Mouse (Mus musculus): ENCODE results near the gene Klhl11.
A peak's percentile ranks its signal among the peaks of the same experiment; 100 is the strongest.

Gene Klhl11

DNA sequence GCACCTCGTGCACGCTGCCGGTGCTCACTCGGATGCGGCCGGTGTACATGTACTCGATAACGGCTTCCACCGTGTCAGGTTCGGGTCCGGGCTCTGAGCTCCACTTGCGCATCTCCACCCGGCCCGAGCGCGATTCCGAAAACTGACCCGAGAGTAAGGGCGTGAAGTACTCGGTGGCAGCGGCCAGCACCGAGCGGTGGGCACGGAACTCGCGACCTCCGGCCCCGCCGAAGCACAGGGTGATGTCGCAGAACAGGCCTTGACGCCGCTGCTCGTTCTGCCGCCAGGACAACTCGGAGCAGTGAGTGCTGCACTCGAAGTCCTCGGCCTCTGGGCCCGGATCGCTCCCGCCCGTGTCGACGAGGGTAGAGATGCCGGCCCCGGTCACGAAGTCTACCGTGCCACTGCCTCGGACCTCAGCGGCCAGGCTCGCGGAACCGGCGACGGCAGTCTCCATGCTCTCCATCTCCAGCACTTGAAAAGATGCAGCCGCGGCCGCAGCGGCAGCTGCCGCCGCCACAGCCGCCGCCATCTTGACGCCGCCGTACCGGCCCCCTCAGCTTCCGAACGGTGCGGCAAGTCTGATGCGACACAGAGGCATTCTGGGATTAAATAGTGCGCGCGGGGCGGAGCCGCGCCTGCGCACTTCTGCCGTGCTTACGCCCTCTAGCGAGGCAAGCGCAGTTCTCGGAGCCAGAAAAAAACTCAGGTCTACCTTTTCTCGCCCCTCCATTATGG, at the start of gene Klhl11:
Klhl11 (minus strand) TSS at position 545 of the 738 bp plus-strand sequence.
- peak; percentile 84 for DNase-seq (ENCODE audit: low spot score)

DNA sequence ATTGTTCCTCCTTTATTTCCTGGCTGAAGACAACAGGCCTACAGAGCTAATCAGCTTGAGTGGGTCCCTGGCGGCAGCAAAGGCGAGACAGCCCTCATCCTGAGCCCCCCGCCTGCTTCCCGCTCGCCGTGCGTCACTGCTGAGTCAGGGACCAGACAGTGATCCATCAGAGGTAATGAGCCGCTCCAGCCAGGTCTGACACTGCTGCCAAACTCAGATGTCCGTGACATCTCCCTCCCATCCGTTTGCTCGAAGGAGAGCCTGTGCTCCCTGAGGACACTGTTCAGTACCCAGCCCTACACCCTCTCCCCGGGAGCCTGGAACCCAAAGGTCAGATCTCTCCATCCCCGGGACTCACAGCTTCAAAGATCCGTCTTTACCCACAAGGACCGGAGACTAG, 48.3 kb upstream of the Klhl11 start:
- DNase-seq (ENCODE audit: low spot score) = no peak

DNA sequence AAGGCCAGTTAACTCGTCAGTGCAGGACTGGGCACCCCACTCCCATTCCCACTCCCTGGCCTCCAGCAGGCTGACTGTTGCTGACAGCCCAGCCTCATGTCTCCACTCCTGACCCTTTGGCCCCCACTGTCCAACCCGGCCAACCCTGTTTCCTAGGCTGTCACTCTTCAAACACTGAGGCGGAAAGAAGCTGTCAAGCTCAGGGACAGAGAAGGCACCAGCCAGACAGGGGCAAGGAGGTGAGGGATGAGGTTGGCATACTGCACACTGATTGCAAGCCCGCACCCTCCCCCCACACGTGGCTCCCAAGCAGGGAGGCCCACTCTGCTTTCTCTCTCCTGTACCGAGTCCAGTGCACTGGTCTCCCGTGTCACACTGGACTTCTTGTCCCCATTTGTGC, 46.6 kb upstream of the Klhl11 start:
- DNase-seq (ENCODE audit: low spot score) = no peak

DNA sequence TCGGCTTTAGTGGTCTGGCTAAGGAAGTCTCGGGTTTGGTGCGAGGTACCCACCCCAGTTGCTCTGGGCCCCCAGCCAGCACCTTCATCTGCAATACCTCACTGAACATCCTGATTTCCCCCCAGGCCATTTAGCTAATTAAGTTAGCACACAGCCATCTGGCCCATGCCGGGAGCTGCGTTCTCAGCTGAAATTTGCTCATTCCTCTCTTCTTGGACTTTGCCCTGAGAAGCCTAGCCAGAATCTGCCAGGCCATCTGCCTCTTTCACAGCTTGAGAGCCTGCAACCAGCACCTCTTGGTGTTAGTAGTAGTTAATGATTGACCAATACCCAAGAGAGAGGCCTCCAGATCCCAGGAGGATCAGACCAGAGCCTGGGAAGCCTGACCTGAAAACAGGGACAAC, 45.6 kb upstream of the Klhl11 start:
- no peak for DNase-seq (ENCODE audit: low spot score)

DNA sequence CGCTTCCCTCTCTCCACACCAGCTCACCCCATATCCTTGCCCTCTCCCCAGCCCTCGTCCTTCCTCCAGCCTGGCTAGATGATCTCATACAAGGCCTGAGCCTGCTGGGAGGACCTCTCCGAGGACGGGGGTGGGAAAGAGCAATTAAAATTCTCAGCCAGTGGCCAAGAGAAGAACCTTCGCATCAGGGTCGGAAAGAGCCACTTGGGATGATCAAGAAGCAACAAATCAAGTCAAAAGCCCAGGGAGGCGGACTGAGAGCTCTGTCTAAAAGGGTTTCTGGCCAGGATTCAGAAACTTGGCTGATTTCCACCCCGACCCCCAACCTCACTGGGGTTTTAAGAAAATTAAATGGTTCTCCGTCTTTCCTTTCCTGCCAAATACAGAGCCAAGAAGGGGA, 43.8 kb upstream of the Klhl11 start:
- peak; percentile 54 for DNase-seq (ENCODE audit: low spot score)

DNA sequence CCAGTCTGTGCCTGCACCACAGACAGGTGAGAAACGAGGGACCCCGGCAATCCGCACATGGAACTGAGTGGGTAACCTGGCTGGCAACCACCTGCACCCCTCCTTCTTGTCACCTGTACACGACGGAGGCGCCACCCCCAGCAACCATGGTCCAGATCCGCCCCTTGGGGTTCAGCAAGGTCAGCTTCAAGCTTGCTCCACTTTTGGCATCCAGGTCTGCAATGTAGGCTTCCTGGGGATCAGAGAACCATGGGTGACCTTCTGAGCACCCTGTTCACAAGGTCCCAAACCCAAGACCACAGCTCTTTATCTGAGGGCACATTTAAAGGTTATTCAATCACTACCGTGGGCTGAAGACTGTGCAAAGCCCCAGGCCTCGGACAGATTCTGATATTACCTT, 43.2 kb upstream of the Klhl11 start:
- no peak for DNase-seq (ENCODE audit: low spot score)

DNA sequence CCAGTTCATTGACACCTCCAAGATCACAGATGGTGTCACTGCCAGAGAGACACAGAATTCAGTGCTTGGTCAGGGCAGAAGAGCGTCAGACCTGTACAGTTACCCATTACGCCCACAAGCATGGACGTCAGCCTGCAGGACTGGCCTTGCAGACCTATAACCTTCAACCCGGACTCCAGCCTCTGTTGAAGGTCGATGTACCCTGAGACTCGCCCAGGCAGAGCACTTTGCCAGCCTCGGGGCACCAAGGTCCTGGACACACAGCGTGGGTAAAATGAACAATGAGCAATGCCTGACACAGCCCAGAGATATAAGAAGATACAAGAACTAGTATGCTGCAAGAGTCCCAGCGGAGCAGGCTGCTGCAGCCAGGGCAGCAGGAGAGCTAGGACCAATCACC, 42.5 kb upstream of the Klhl11 start:
- DNase-seq (ENCODE audit: low spot score) = peak; percentile 66

DNA sequence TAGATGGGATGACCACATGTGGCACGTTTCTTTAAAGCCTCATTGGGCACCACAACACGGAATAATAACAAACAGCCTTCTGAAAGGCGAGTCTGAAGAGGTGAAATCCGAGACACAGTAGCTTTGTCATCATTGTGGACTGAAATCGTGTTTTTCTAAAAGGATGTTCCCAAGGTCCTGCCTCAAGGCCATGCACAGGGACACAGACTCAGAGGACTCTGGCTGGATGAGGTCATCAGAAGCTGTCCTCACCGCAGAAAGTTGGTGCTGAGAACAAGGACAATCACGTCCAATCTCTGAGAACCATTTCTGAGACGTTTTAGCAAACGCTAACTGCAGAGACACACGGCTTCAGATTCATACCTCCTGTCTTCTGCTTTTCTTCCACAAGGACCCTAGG, 41.2 kb upstream of the Klhl11 start:
- peak; percentile 70 for DNase-seq (ENCODE audit: low spot score)

DNA sequence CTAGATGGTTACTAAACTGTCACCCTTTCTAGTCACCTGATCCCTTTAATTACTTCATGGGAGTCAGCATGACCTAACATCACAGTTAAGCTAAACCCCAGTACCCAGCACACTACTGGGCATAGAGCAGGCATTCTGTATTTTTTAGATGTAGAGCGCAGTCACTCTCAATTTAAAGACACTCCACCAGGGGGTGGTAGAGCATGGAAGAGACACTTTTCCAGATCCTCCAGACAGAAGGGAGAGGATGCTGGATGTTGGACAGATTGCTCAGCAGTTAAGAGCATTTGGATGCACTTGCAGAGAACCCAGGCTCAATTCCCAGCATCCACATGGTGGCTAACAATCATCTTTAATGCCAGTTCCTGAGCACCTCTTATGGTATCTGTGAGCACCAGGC, 39.8 kb upstream of the Klhl11 start:
- no peak for DNase-seq (ENCODE audit: low spot score)

DNA sequence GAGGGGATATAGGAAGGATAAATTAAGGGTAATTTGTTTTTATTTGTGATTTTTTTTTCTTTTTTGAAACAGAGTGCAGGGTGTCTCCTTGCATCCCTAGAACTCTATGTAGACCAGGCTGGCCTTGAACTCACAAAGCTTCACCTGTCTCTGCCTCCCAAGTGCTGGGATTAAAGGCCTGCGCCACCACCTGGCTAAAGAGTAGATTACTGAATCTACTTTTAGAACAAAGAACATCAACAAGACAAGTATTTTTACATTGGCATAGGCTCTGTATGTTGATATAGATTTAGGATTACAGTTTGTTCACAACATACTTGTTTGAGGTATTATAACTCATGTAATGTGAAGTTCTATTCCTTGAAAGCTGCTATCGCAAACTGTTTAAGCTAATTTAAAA, 38.0 kb upstream of the Klhl11 start:
- DNase-seq (ENCODE audit: low spot score) = no peak

DNA sequence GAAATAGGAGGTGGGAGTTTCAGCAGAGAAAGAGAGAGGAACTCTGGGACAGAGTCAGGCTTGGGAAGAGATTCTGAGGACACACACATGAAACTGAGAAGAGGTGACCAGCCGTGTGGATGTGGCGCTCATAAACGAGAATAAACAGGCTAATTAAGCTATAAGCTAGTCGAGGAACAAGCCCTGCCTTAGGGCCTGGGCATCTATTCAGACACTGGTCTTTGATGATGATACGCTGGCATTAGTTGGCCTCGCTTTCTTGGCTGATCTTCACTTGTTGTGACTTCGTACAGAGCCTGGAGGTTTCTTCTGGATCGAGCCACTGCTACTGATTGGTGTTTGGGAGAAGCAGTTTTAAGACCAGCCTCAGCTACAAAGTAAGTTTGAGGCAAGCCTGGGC, 33.5 kb upstream of the Klhl11 start:
- DNase-seq (ENCODE audit: low spot score) = no peak

DNA sequence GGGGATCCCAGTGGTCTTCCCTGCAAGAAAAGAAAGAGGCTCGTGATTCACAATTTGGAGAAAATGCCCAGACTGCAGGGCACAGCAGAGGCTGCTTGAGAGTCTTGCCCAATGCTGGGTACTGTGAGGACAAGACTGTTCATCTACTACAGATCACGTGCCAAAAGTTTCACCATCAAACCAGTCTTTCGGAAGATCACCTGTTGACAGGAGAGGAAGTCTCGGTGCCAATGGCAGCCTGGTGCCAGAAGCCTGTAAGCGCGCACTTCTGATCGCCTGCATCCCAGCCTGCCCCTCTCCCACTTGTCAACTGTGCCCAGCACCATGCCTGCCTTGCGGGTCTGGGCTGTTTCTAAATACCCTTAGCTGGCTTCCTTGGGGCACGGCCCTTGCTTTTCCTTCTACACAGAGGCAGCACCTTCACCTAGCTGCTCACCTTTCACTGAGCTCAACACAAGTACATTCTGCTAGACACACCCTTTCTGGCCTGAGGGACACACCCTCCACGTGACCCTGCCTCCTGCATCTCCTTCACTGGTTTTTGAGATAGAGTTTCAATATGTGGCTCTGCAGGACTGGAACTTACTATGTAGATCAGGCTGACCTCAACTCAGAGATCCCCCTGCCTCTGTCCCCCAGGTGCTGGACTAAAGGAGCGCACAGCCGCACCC, 32.6 kb upstream of the Klhl11 start:
- DNase-seq (ENCODE audit: low spot score) = no peak

DNA sequence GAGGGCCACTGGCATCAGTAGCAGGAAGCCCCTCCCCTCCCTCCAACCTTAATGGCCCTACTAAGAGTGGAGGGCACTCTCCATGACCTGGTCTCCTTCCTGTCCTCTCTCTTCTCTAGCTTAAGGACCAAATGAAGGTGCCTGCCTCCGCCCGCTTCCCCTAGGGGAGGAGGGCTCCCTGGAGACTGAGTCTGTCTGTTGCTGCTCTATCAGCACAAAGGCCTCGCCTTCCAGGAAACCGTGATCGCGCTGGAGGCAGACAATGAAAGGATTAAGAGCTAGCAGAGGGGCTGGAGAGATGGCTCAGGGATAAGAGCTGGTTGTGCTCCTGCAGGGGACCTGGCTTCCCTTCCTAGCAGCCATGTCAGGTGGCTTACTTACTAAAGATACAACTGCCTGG, 28.8 kb upstream of the Klhl11 start:
- DNase-seq (ENCODE audit: low spot score) = no peak

DNA sequence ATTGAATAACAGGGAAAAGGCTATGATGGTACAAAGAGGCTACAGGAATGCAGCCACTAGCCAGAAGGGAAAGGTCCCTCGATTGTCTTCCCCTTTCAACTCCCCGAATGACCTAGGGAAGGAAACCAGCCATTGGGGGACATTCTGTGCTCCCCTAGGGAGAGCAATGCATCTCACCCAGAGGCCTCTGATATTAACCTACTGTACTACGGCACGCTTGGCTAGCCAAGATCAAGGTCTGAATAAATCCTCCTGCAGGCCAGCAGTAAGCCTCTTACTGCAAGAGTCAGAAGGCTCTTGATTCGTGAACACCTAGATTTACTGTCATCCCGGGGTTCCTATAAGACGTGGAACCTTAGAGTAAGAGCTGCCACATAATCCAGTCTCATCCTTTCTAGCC, 28.1 kb upstream of the Klhl11 start:
- DNase-seq (ENCODE audit: low spot score) = no peak

DNA sequence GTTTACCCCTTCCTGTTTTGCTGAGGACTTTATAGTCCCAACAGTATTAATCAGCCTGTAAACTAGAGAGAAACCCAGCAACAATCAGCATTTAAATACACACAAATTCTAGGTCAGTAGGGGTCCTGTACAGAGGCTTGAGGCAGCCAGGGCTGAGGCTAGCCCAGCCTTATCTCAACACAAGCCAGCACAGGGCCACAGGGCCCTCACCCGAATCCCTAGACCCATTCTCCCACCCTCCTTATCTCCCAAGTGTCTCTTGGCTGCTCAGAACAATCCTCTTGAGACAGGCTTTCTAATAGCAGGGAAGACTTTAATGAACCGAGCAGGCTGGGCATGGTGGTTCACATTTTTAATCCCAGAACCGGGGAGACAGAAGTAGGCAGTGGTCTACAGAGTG, 27.7 kb upstream of the Klhl11 start:
- DNase-seq (ENCODE audit: low spot score) = no peak

DNA sequence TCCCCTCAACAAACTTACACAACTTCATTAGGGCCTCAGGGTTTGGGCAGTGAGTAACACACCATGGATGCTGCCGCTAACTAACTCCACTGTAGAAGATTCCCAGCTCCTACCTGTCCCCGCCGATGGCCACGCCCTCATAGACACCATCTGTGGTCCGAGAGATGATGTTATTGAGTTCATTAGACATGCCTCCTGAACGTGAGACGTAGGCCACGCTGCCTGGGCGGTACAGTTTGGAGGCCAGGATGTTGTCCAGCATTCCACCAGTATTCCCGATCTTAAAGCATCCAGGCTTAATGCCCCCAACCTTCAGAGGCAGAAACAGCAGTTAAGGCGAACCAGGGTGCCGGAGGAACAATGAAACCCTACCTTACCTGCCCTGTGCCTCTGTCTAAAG, 21.2 kb upstream of the Klhl11 start:
- no peak for DNase-seq (ENCODE audit: low spot score)

DNA sequence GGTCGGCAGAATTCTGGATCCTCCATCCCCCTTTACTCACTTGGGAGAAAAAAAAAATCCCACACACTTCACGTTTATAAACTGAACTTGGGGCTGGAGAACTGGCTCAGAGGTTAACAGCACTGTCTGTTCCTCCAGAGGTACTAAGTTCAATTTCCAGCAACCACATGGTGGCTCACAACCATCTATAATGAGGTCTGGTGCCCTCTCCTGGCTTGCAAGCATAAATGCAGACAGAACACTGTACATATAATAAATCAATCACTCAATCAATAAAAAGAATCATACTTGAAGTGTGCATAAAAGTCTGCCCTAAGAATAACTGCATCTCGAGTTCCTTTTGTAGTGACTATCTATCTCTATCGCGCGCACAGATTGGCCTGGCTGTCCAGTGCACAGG, 18.4 kb upstream of the Klhl11 start:
- DNase-seq (ENCODE audit: low spot score) = no peak

DNA sequence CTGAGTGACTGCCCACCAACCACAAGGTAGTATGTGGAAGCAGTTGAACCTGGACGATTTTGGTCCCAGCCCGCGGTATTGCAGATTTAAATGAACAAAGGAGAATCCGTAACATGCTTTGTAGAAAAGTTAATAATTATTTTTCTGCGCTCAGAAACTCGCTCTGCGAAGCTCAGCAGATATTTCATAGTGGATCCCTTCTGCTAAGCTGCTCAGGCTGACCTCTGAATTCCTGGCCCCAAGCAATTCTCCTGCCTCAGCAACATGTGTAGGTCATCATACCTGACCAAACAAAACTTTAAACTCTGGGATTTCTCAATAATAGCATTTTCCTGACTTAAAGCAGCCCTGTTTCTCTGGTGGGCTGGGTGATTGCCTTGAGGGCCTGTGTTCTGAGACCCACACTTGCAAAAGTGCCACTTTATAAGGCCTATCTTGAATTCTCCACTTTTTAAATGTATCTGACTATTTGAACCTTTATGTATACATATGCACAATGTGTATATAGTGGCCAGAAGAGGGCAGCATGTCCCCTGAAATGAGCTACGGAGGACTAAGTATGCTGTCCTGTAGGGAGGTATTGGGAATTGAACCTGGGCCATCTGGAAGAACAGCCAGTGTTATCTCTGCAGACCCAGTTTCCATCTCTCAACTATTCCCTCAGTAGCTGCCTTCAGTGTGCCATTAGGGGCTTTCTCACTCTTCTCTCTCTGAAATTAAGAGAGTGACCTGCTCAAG, 13.4 kb upstream of the Klhl11 start:
- DNase-seq (ENCODE audit: low spot score) = no peak

DNA sequence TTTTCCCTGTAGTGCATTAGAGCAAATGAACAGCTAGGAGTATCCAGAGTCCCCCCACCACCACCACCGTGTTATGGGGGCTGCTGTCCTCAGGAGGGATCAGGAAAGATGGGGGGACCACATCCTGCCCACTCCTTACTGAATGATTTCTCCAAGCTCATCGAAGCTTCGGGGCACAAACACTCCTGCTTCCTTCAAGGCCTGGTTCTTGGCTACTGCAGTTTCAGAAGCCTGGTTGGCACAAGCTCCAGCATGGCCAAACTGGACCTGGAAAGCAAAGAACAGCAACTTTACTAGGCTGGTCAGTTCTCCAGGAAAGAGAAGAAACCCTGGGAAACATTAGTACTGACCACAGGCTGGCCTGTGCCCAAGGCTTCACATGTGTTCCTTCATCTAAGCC, 11.9 kb upstream of the Klhl11 start:
- no peak for DNase-seq (ENCODE audit: low spot score)

DNA sequence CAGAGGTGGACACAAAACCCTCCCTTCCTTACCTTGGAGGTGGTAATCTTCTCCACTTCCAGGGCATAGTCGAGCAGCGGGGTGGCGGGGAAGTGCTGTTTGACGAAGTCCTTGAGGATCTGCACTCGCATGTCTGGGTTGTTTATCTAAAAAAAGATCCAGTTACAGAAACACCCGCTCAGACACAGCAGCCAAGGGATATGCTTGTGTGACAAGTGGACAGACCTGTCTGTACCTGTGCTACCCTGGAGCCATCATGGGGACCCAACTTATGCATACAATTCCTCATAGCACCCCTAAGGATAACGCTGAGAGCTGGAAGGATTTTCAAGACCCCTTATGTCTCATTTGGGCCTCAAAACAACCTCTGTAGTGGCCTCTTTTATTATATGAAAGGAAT, 6.6 kb upstream of the Klhl11 start:
- DNase-seq (ENCODE audit: low spot score) = no peak

DNA sequence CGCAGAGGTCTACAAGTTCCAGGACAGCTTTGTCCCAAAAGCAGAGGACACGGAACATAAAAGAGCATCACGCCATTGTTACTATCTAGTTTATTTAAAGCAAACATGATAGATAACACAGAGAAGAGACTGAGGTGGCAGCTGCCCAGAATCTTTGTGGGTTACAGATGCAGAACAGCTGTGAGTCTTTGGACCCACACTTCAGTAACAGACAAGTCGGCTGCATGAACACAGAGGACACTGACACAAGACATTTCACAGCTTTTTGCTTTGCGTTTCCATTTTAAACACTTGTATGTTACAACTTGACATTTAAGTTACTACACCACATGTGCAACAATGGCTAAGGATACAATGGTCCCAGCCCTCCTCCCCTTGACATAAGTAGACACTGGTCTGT, 3.7 kb upstream of the Klhl11 start:
- no peak for DNase-seq (ENCODE audit: low spot score)

DNA sequence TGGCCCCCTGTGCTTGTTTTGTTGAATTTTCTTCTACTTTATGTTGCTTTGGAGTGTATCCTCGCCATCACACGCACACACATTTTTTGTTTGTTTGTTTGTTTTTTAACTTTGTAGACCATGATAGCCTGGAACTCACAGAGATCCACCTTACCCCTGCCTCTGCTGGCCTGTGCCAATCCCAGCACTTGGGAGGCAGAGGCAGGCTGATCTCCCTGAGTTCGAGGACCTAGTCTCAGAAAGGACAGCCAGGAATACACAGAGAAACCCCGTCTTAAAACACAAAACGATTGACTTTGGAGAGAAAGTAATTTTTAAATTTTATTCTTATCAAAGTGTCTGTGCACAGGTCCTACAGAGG, 374 bp upstream of the Klhl11 start:
- no peak for DNase-seq (ENCODE audit: low spot score)

Data from ovary, adult 18-20 months (tissue).